Mouse (Mus musculus) urinary bladder, postnatal 36 days (tissue): ENCODE results near the gene Gm9747.

ENCODE experiments used
- DNase-seq, 2 experiments: peaks; one replicate each; pipeline ENCODE4 v3.0.0; 2022; ENCODE audit warnings: low spot score in 2 of 2, mixed read lengths in 1 of 2

The Gm9747 gene

GRCm38 (mm10) chr1:82232812-82233211 is at the start of gene Gm9747:
TSS of gene Gm9747 (plus strand) at chr1:82233112.
- DNase-seq = no peak

GRCm38 (mm10) chr1:82183913-82184442 is 48.9 kb upstream of the Gm9747 start:
- DNase-seq = peak; percentile 2 to 16

GRCm38 (mm10) chr1:82188549-82189231 is 44.2 kb upstream of the Gm9747 start:
- no peak for DNase-seq

DNA sequence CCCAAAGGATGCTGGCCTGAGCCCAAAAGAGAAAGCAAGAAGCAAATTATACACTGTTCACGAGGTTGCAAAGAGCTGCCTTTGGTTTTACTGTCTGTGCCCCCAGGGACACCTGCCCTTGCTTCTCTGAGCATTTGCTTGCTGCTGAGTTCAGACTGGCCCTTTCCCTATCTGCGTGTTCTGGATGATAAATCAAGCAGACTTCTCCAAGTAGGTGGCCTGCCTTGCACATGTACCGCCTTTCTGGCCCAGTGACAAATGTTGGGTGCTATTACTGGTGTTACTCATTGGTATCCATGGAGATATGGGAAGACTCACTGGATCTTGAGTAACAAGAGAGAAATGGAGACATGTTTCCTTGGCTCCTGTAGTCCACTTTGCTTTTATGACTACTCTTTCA is 43.4 kb upstream of the Gm9747 start:
- peak; percentile 53 to 83 for DNase-seq

DNA sequence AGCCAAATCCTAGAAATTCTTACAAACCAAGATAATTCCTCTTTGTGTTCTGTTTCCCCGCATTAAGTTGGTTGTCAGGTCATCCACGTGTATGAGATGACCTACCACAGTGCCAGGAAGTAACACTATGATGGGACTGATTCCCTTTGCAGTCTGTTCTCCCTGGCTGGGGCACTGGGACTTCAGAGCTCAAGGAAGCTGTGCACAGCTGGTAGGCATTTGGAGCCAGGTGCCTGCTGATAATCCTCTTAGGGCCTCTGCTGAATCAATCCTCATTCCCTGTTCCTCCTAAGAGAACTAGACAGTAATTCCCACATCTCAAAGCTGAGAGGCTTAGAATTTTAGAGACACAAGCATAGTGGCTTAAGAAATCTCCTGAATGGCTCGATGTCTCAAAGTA is 41.3 kb upstream of the Gm9747 start:
- no peak for DNase-seq

DNA sequence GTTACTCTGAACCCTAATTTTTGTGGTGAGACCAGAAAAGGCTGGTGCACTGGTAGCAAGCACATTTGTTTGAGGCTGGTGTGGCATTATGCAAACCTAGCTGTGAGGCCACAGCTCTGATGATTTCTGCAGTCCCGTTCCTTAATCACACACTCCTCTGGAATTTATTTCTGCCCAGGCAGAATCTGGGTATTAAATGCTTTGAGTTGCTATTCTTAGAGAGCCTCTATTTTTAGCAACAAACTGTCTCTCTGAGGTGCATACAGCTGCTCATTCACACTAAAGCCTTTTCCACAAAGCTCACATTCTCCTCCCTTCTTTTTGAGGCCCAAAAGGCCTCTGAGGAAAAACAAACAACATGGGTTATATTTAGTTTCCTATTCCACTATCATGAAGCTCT is 33.0 kb upstream of the Gm9747 start:
- no peak for DNase-seq

GRCm38 (mm10) chr1:82200636-82201035 is 32.3 kb upstream of the Gm9747 start:
- peak in 1 of 2 experiments; percentile 10 for DNase-seq

GRCm38 (mm10) chr1:82207511-82207910 is 25.4 kb upstream of the Gm9747 start:
- no peak for DNase-seq

GRCm38 (mm10) chr1:82220673-82221396 is 12.1 kb upstream of the Gm9747 start:
- DNase-seq = no peak

- no peak for DNase-seq
Observed at GRCm38 (mm10) chr1:82221462-82221861, 11.4 kb upstream of the Gm9747 start.

DNA sequence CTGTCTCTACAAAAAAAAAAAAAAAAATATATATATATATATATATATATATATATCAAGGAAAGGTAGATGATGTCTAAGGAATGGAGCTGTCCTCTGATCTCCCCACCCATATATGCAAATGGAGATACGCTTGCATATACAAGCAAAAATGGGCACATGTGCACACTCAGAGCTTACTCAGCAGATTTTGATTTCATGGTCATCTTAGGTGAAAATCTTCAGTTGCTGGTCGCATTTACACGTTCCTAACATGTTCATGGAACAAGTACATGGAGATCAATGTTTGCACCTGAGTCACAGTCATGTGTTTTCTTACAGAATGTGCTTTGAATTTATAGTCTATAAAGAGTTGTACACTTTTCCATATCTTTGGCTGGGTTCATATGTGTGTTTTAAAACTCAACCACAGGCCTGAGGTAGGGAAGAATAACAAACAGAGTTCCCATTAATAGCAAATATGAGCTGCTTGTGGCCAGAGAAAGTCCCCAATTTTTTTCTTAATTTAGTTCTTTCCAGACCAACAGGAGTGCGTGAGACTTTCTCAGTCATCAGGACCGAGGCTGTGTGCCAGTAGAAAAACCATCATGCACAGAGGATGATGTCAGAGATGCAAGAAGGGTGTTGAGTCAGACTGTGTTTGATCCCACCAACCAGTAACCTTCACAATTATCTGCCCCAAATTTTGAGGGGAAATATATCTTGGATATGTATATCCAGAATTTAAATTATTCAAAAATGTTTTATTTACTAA is 9.7 kb upstream of the Gm9747 start:
- DNase-seq = no peak

- DNase-seq = no peak
Observed at GRCm38 (mm10) chr1:82228841-82229240, 4.1 kb upstream of the Gm9747 start.

GRCm38 (mm10) chr1:82234616-82235015 is 1.7 kb downstream of the Gm9747 start:
- no peak for DNase-seq

DNA sequence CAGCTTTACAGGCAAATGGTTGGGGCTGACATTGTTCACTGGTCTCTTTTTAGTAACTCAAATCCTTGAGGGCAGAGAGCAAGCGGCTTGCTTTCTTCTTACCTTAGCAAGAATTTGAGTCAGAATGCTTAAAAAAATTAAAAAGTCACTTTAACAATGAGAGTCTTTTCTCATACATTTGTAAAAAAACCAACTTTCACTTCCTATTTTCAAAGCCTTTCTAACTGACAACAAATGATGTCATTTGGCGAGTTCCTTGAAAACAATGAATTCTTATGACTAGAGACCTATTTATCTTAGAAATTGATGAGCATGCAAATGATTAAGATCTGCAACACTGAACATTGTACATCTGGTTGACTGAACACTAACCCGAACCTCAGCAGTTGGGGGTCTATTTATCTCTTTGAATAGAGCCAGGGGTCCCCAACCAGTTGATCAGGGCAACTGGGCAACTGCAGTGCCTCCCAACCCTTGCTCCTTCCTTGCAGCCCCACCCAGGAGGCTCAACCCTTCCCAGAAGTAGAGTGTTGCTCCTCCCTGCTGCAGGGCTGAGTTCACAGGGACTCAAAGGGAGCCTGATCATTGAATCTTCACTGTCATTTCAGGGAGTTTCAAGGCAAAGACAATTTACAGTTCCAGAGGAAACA is 2.7 kb downstream of the Gm9747 start:
- no peak for DNase-seq

- DNase-seq = no peak
Observed at GRCm38 (mm10) chr1:82238245-82238644, 5.3 kb downstream of the Gm9747 start.

- no peak for DNase-seq
Observed at GRCm38 (mm10) chr1:82239409-82240201, 6.7 kb downstream of the Gm9747 start.

DNA sequence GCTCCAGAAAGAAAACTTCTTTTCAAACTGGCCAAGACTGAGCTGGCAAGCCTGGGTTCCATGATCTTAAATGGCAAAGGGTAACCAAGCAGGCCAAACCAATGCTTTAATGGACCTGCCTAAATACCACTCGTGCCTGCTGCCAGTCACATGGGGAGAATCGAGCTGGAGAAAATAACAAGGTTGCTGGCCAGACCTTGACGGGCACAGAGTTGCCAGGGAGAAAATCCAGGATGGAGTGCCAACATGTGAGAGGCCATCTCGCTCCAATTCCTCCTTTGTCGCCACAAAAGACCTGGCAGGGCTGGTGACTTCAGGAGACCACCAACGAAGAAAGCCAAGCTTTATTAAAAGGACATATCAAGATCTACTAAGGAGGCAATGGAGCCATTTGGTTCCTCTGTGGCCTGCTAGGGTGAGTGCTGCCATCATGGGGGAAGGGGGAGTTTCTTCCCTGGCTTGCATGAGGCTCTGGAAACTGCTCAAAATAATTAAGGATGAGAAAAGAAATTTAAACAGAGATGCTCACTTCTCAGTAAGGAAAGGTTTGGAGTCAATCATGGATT is 10.4 kb downstream of the Gm9747 start:
- no peak for DNase-seq

DNA sequence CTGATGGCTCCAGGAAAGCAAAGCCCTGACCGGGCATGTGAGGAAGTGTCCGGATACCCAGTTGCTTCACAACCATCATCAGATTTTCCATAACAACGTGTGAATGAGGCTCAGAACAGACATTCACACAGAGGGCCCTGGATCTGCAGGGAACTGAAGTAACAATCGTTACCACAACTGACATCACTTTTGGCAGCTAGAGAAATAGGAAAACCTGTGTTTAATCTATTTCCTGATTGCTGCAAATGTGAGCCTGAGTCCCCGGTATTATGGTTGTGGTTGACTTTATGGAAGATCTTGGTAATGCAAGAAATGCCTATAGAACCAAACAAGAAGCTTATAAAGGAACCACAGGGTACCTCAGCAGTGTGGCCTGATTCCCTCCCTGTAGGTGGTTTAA is 12.1 kb downstream of the Gm9747 start:
- DNase-seq = no peak

- no peak for DNase-seq
Observed at GRCm38 (mm10) chr1:82247221-82247951, 14.5 kb downstream of the Gm9747 start.
